Mouse (Mus musculus): ENCODE measurements around the gene Evc2. TPM values are rescaled to one million over a fixed set of nuclear protein-coding genes. Genes with fewer than 3 reads are reported as not detected.

Gene Evc2
- total and polyA plus RNA-seq, 2 experiments from 2014 or later, result 5.5 to 6.1 TPM

DNA sequence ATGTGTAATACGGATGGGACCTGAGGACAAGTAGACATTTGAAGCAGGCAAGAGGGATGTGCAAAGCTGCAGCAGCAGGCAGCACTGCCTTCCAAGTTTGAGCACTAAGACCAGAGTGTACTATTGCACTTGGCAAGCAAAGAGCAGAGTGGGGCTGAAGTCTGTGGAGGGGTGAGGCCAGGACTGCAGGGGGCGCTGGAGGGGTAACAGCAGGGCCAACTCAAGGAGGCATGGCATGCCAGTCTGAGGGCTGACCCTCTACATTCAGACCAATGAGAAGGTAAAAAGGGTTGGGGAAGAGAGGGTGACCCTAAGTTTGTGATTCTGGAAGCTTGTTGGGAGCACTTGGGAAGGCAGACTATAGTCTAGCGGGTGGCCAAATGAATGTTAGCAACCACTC, 45.3 kb downstream of the Evc2 start:
- DNase-seq (ENCODE audit: low spot score), result no peak
- no peak overlapping the region for H3K9ac ChIP-seq (replicated peaks; ENCODE audit: low read length)
- no peak for TF ChIP-seq CTCF (IDR thresholded peaks at IDR 0.05; ENCODE audit: low read depth)
- no peak for ATAC-seq
- no peak overlapping the region for H3K4me2 ChIP-seq (ENCODE audit: low read depth, low read length)
- H3K27me3 ChIP-seq (ENCODE audit: insufficient read depth, low read length), result no peaks in the 10 kb centered on the region
- H3K4me1 ChIP-seq (ENCODE audit: insufficient read depth, low read length), result no peaks in the 10 kb centered on the region
- no peak overlapping the region for H3K4me3 ChIP-seq (ENCODE audit: low read length)
- H3K9me3 ChIP-seq (ENCODE audit: low read length), result no peaks in the 10 kb centered on the region
- no peak overlapping the region for H3K27ac ChIP-seq
- 85% methylated on average over 3 of the region's 3 CpGs for WGBS
- 0 out of 2 replicates have a peak, but pooled peaks cover 5% of the 10 kb centered on the region for H3K36me3 ChIP-seq (ENCODE audit: insufficient read depth, low read length)

DNA sequence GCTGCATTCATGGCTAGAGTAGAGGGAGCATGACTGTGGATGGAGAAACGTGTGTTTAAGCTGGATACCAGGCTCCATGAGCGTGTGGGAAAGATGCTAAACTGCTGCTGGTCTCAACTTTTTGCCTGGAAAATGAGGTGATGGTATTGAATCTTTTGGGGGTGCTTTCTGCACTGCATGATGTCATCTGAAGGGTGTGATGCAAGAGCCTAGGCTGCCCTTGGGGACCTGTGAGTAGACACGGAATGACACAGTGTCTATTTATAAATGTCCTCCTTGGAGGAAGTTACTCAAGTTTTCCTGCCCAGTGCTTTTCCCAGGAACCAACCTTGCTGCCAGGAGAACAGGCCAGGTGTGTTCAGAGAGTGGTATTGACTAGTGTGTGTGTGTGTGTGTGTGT, 50.3 kb downstream of the Evc2 start:
- Histone ChIP-seq H3K27me3 (ENCODE audit: insufficient read depth, low read length) (no peaks in the 10 kb centered on the region), H3K9ac (replicated peaks; ENCODE audit: low read length) (no peak overlapping the region), H3K36me3 (ENCODE audit: insufficient read depth, low read length) (no peaks in the 10 kb centered on the region), H3K9me3 (ENCODE audit: low read length) (no peaks in the 10 kb centered on the region), H3K4me3 (ENCODE audit: low read length) (no peak overlapping the region), H3K4me1 (ENCODE audit: insufficient read depth, low read length) (no peaks in the 10 kb centered on the region), H3K27ac (no peak overlapping the region), H3K4me2 (ENCODE audit: low read depth, low read length) (no peak overlapping the region)
- DNase-seq (ENCODE audit: low spot score) (no peak), ATAC-seq (no peak)
- WGBS, result 86% methylated on average over 3 of the region's 3 CpGs
- no peak for TF ChIP-seq CTCF (IDR thresholded peaks at IDR 0.05; ENCODE audit: low read depth)

DNA sequence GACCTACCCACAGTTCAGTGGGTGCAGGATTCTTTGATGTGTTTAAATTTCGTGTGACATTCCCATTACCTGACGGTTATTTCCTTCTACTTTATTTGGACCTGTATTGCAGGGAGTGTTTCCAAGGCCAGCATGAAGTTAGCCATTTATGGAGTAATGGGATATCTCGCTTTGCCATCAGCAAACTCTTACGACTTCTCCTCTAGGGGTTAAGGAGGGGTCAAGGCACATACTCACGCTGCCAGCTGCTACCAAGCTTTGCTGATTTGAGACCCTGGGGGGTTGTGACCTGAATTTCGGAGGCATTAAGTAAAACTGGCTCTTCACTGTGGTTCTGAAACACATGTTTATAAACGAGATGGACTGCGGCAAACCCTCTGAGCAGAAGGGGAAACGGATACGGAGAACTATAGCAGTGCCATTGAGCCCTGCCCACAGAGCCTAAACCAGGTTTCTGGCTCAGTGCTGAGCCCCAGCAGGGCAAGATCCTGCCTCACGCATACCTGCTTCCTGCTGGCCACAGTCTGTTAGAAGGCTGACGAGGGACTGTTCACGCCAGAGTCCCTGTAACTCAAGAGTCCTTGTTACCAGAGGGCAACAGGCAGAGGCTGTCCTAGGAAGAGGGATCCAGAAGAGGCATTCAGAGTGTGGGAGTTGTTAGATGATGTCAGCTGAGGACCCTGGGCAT, 51.7 kb downstream of the Evc2 start:
- ATAC-seq (no peak), DNase-seq (ENCODE audit: low spot score) (no peak)
- no peak for TF ChIP-seq CTCF (IDR thresholded peaks at IDR 0.05; ENCODE audit: low read depth)
- Histone ChIP-seq H3K27me3 (ENCODE audit: insufficient read depth, low read length) (no peaks in the 10 kb centered on the region), H3K4me3 (ENCODE audit: low read length) (no peak overlapping the region), H3K27ac (no peak overlapping the region), H3K4me2 (ENCODE audit: low read depth, low read length) (no peak overlapping the region), H3K9me3 (ENCODE audit: low read length) (no peaks in the 10 kb centered on the region), H3K9ac (replicated peaks; ENCODE audit: low read length) (no peak overlapping the region), H3K36me3 (ENCODE audit: insufficient read depth, low read length) (no peaks in the 10 kb centered on the region), H3K4me1 (ENCODE audit: insufficient read depth, low read length) (peaks cover 1% of the 10 kb centered on the region; the same call in 1 of the 2 replicates)
- 65% methylated on average over 13 of the region's 13 CpGs for WGBS

DNA sequence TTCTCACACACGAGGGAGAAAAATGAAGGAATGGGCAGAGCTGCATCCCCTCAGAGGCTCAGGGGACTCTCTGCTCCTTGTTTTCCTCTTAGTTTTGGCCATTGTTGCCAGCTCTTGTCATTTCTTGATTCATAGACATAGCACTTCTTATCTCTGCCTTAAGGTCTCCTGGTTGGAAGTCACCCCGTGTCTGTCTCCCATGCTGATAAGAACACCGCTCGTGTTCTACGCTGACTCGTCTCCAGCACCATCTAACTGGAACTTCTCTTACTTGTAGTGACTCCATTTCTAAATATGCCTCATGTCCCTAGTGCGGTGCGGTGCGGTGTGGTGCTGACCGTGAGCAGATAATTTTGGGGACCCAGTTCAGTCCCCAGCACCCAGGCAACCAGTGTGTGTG, 52.6 kb downstream of the Evc2 start:
- no peak for ATAC-seq
- WGBS, result 91% methylated on average over 10 of the region's 10 CpGs
- H3K27me3 ChIP-seq (ENCODE audit: insufficient read depth, low read length), result no peaks in the 10 kb centered on the region

GRCm38 (mm10) chr5:37391901-37392300, 53.6 kb downstream of the Evc2 start:
- 83% methylated on average over 10 of the region's 10 CpGs for WGBS
- TF ChIP-seq CTCF (IDR thresholded peaks at IDR 0.05; ENCODE audit: low read depth), result no peak
- Histone ChIP-seq H3K9me3 (ENCODE audit: low read length) (no peaks in the 10 kb centered on the region), H3K9ac (replicated peaks; ENCODE audit: low read length) (no peak overlapping the region), H3K4me3 (ENCODE audit: low read length) (no peak overlapping the region), H3K36me3 (ENCODE audit: insufficient read depth, low read length) (no peaks in the 10 kb centered on the region), H3K4me1 (ENCODE audit: insufficient read depth, low read length) (peaks cover 9% of the 10 kb centered on the region), H3K27me3 (ENCODE audit: insufficient read depth, low read length) (no peaks in the 10 kb centered on the region), H3K27ac (no peak overlapping the region), H3K4me2 (ENCODE audit: low read depth, low read length) (no peak overlapping the region)
- no peak for ATAC-seq
- DNase-seq (ENCODE audit: low spot score), result no peak

More for the DNA sequence above, 52.6 kb downstream of the Evc2 start:
- DNase-seq (ENCODE audit: low spot score), result no peak
- no peak overlapping the region for H3K9ac ChIP-seq (replicated peaks; ENCODE audit: low read length)
- H3K36me3 ChIP-seq (ENCODE audit: insufficient read depth, low read length), result no peaks in the 10 kb centered on the region
- H3K4me3 ChIP-seq (ENCODE audit: low read length), result no peak overlapping the region
- peaks cover 9% of the 10 kb centered on the region for H3K4me1 ChIP-seq (ENCODE audit: insufficient read depth, low read length)
- no peak overlapping the region for H3K4me2 ChIP-seq (ENCODE audit: low read depth, low read length)
- no peaks in the 10 kb centered on the region for H3K9me3 ChIP-seq (ENCODE audit: low read length)
- no peak for TF ChIP-seq CTCF (IDR thresholded peaks at IDR 0.05; ENCODE audit: low read depth)
- H3K27ac ChIP-seq, result no peak overlapping the region

GRCm38 (mm10) chr5:37395172-37396030, 57.1 kb downstream of the Evc2 start:
- Histone ChIP-seq H3K4me1 (ENCODE audit: insufficient read depth, low read length) (peaks cover 9% of the 10 kb centered on the region), H3K9me3 (ENCODE audit: low read length) (no peaks in the 10 kb centered on the region), H3K27me3 (ENCODE audit: insufficient read depth, low read length) (no peaks in the 10 kb centered on the region), H3K4me2 (ENCODE audit: low read depth, low read length) (no peak overlapping the region), H3K9ac (replicated peaks; ENCODE audit: low read length) (no peak overlapping the region), H3K4me3 (ENCODE audit: low read length) (no peak overlapping the region), H3K36me3 (ENCODE audit: insufficient read depth, low read length) (no peaks in the 10 kb centered on the region), H3K27ac (no peak overlapping the region)
- peak; percentile 62 for DNase-seq (ENCODE audit: low spot score)
- WGBS, result 39% methylated on average over 22 of the region's 22 CpGs
- TF ChIP-seq CTCF (IDR thresholded peaks at IDR 0.05; ENCODE audit: low read depth), result no peak
- peak; percentile 48 for ATAC-seq

Measured in hindbrain, postnatal 0 days (tissue).